In genomic region chr8:61339629-61340028, GRCm38 (mm10) we compare ENCODE assay signal across 17 mouse cellular contexts.
"Had no signal": no experiment of that assay in that cellular context is flagged by ENCODE, and none has a peak within 500 bp of the region (broad histone marks: within the 10 kb centered on the region; RNA-seq: fewer than 3 reads in every experiment).

No protein-coding gene starts in this region.

- DNase-seq: kidney, adult 18-20 months; kidney, postnatal 14 days; liver; lung, adult 18-20 months; lung, postnatal 14 days; right cerebral cortex, postnatal 25 days; thymus, postnatal 36 days had no signal

- H3K4me3 ChIP-seq: limb, embryonic 10.5 days; limb, embryonic 13.5 days; liver, embryonic 12.5 days; liver, embryonic 15.5 days; lung, embryonic 15.5 days; midbrain, embryonic 12.5 days; myocyte; neural tube, embryonic 13.5 days had no signal

- H3K4me1 ChIP-seq: liver, embryonic 12.5 days; liver, embryonic 15.5 days had no signal

- H3K27ac ChIP-seq: limb, embryonic 10.5 days; limb, embryonic 13.5 days; liver, embryonic 12.5 days; liver, embryonic 15.5 days; lung, embryonic 15.5 days; macrophage; midbrain, embryonic 12.5 days had no signal

- ATAC-seq: liver, embryonic 12.5 days; midbrain, embryonic 16.5 days had no signal
